Mouse (Mus musculus) heart, embryonic 15.5 days (tissue): ENCODE measurements around the gene Kctd7. TPM values are rescaled to one million over a fixed set of nuclear protein-coding genes. Genes with fewer than 3 reads are reported as not detected.

Experiments used
- ATAC-seq: fragments of 200-750 bp; cut with Nextera tagmentation; replicated peaks from 2 replicates; pipeline ENCODE4 v1.8.0; 2017; ENCODE audit warnings: low read depth, moderate TSS enrichment; ENCODE audit not compliant: insufficient number of reproducible peaks, insufficient read depth, low FRiP score
- H3K27ac ChIP-seq: fragments of 300-500 bp; sonication (generic); 2 replicates; pipeline ENCODE4 v1.5.1; 2015; ENCODE audit warnings: mild to moderate bottlenecking, inconsistent platforms
- H3K27me3 ChIP-seq: fragments of 300-500 bp; sonication (generic); 2 replicates; pipeline ENCODE4 v1.6.1; 2015; ENCODE audit warnings: inconsistent platforms
- H3K36me3 ChIP-seq: fragments of 300-500 bp; sonication (generic); 2 replicates; pipeline ENCODE4 v1.6.1; 2015; ENCODE audit warnings: mild to moderate bottlenecking, inconsistent platforms
- H3K4me1 ChIP-seq: fragments of 300-500 bp; sonication (generic); replicated peaks from 2 replicates; pipeline ENCODE4 v1.6.1; 2015; ENCODE audit warnings: inconsistent platforms
- H3K4me2 ChIP-seq: fragments of 300-500 bp; sonication (generic); 2 replicates; pipeline ENCODE4 v1.6.1; 2015; ENCODE audit warnings: inconsistent platforms, mild to moderate bottlenecking, moderate library complexity
- H3K4me3 ChIP-seq: fragments of 300-500 bp; sonication (generic); 2 replicates; pipeline ENCODE4 v1.5.1; 2015; ENCODE audit warnings: mild to moderate bottlenecking, inconsistent platforms
- H3K9ac ChIP-seq: fragments of 300-500 bp; sonication (generic); 2 replicates; pipeline ENCODE4 v1.6.1; 2015; ENCODE audit warnings: mild to moderate bottlenecking, inconsistent platforms
- H3K9me3 ChIP-seq: fragments of 300-500 bp; sonication (generic); replicated peaks from 2 replicates; pipeline ENCODE4 v1.6.1; 2016; ENCODE audit warnings: inconsistent platforms
- WGBS: fragments of 180-500 bp; shearing (Covaris S2); methylation state at CpG from one replicate; pipeline ENCODE4 v1.1.7; 2015; ENCODE audit warnings: mixed read lengths; 5-methylcytosine and 5-hydroxymethylcytosine counted together
- polyA plus RNA-seq: library from polyadenylated mRNA; unstranded; fragments of >200 nt; fragmentation: Nextera tagmentation; extraction: Ambion mirVana; gene quantifications from 2 replicates; pipeline ENCODE4 v1.2.1, GENCODE M21; 2015

The Kctd7 gene
- polyA plus RNA-seq: 4.1 and 5.8 TPM in 2 replicates

- Histone ChIP-seq H3K27ac (peak within 1 kb of the TSS; percentile 73), H3K4me3 (peak within 1 kb of the TSS; percentile 71), H3K4me2 (peak within 1 kb of the TSS; percentile 97), H3K9ac (peak within 1 kb of the TSS; percentile 73), H3K27me3 (no peaks in the 10 kb centered on the region; the same call in 1 of the 2 replicates), H3K4me1 (peaks cover 12% of the 10 kb centered on the region), H3K9me3 (no peaks in the 10 kb centered on the region), H3K36me3 (peaks cover 5% of the 10 kb centered on the region; the same call in 1 of the 2 replicates)
- under 1% methylated on average over 66 of the region's 66 CpGs for WGBS
- ATAC-seq: peak; percentile 93
These were observed at the start of gene Kctd7 for GRCm38 (mm10) chr5:130144334-130145312. Gene Kctd7 (plus strand): TSS chr5:130144861.

GRCm38 (mm10) chr5:130096754-130097153 lies 47.9 kb upstream of the Kctd7 start:
- no peak for ATAC-seq
- Histone ChIP-seq H3K9me3 (no peaks in the 10 kb centered on the region), H3K27ac (no peak overlapping the region), H3K36me3 (no peaks in the 10 kb centered on the region), H3K9ac (no peak overlapping the region), H3K4me3 (no peak overlapping the region), H3K4me2 (no peak overlapping the region), H3K4me1 (peaks cover 7% of the 10 kb centered on the region), H3K27me3 (no peaks in the 10 kb centered on the region)
- 73% methylated on average over 12 of the region's 12 CpGs for WGBS

- H3K9me3 ChIP-seq: no peaks in the 10 kb centered on the region
- 13% methylated on average over 2 of the region's 2 CpGs for WGBS
- peak; percentile 47; the same call in 1 of the 2 replicates for ATAC-seq
- peaks cover 7% of the 10 kb centered on the region for H3K4me1 ChIP-seq
- no peak overlapping the region for H3K4me2 ChIP-seq
- no peaks in the 10 kb centered on the region for H3K27me3 ChIP-seq
- H3K36me3 ChIP-seq: no peaks in the 10 kb centered on the region
- H3K4me3 ChIP-seq: no peak overlapping the region
- H3K27ac ChIP-seq: no peak overlapping the region
- no peak overlapping the region for H3K9ac ChIP-seq
These were observed 46.8 kb upstream of the Kctd7 start for GRCm38 (mm10) chr5:130097837-130098236.

GRCm38 (mm10) chr5:130101724-130102123 lies 42.9 kb upstream of the Kctd7 start:
- Histone ChIP-seq H3K9ac (no peak overlapping the region), H3K9me3 (no peaks in the 10 kb centered on the region), H3K36me3 (no peaks in the 10 kb centered on the region), H3K27me3 (no peaks in the 10 kb centered on the region), H3K4me2 (no peak overlapping the region), H3K4me3 (no peak overlapping the region), H3K4me1 (peaks cover 7% of the 10 kb centered on the region), H3K27ac (no peak overlapping the region)
- 94% methylated on average over 17 of the region's 17 CpGs for WGBS
- ATAC-seq: no peak

GRCm38 (mm10) chr5:130109348-130109747 lies 35.3 kb upstream of the Kctd7 start:
- Histone ChIP-seq H3K4me3 (no peak overlapping the region), H3K9ac (no peak overlapping the region), H3K27me3 (no peaks in the 10 kb centered on the region), H3K9me3 (no peaks in the 10 kb centered on the region), H3K4me2 (no peak overlapping the region), H3K27ac (no peak overlapping the region), H3K4me1 (no peaks in the 10 kb centered on the region), H3K36me3 (no peaks in the 10 kb centered on the region)
- ATAC-seq: no peak
- WGBS: 51% methylated on average over 3 of the region's 3 CpGs

- Histone ChIP-seq H3K9ac (no peak overlapping the region), H3K4me3 (no peak overlapping the region), H3K9me3 (no peaks in the 10 kb centered on the region), H3K27ac (no peak overlapping the region), H3K27me3 (no peaks in the 10 kb centered on the region), H3K4me2 (no peak overlapping the region), H3K36me3 (no peaks in the 10 kb centered on the region), H3K4me1 (no peaks in the 10 kb centered on the region)
- 83% methylated on average over 12 of the region's 12 CpGs for WGBS
- no peak for ATAC-seq
These were observed 33.8 kb upstream of the Kctd7 start for GRCm38 (mm10) chr5:130110632-130111464.

GRCm38 (mm10) chr5:130112653-130113052 lies 32.0 kb upstream of the Kctd7 start:
- no peak for ATAC-seq
- H3K36me3 ChIP-seq: no peaks in the 10 kb centered on the region
- H3K9me3 ChIP-seq: no peaks in the 10 kb centered on the region
- no peak overlapping the region for H3K27ac ChIP-seq
- no peak overlapping the region for H3K9ac ChIP-seq
- H3K4me1 ChIP-seq: no peaks in the 10 kb centered on the region
- no peak overlapping the region for H3K4me2 ChIP-seq
- no peaks in the 10 kb centered on the region for H3K27me3 ChIP-seq
- H3K4me3 ChIP-seq: no peak overlapping the region

GRCm38 (mm10) chr5:130116116-130116515 lies 28.5 kb upstream of the Kctd7 start:
- WGBS: 75% methylated on average over 12 of the region's 12 CpGs
- Histone ChIP-seq H3K4me1 (no peaks in the 10 kb centered on the region), H3K27ac (no peak overlapping the region), H3K4me3 (no peak overlapping the region), H3K9ac (no peak overlapping the region), H3K36me3 (no peaks in the 10 kb centered on the region), H3K4me2 (no peak overlapping the region), H3K9me3 (no peaks in the 10 kb centered on the region), H3K27me3 (no peaks in the 10 kb centered on the region)
- no peak for ATAC-seq

- WGBS: 87% methylated on average over 7 of the region's 7 CpGs
- Histone ChIP-seq H3K36me3 (no peaks in the 10 kb centered on the region), H3K27ac (no peak overlapping the region), H3K9ac (no peak overlapping the region), H3K9me3 (no peaks in the 10 kb centered on the region), H3K4me1 (no peaks in the 10 kb centered on the region), H3K4me3 (no peak overlapping the region), H3K27me3 (no peaks in the 10 kb centered on the region), H3K4me2 (no peak overlapping the region)
- ATAC-seq: no peak
These were observed 27.8 kb upstream of the Kctd7 start for GRCm38 (mm10) chr5:130116857-130117256.

- WGBS: 68% methylated on average over 6 of the region's 6 CpGs
- Histone ChIP-seq H3K9ac (no peak overlapping the region), H3K4me2 (no peak overlapping the region), H3K27ac (no peak overlapping the region), H3K4me3 (no peak overlapping the region), H3K9me3 (no peaks in the 10 kb centered on the region), H3K4me1 (no peaks in the 10 kb centered on the region), H3K36me3 (no peaks in the 10 kb centered on the region), H3K27me3 (no peaks in the 10 kb centered on the region)
- ATAC-seq: no peak
These were observed 26.7 kb upstream of the Kctd7 start for GRCm38 (mm10) chr5:130117932-130118331.

GRCm38 (mm10) chr5:130119236-130119635 lies 25.4 kb upstream of the Kctd7 start:
- Histone ChIP-seq H3K9ac (no peak overlapping the region), H3K4me1 (no peaks in the 10 kb centered on the region), H3K36me3 (no peaks in the 10 kb centered on the region), H3K4me2 (no peak overlapping the region), H3K27me3 (no peaks in the 10 kb centered on the region), H3K27ac (no peak overlapping the region; the same call in 1 of the 2 replicates), H3K4me3 (no peak overlapping the region), H3K9me3 (no peaks in the 10 kb centered on the region)
- 53% methylated on average over 3 of the region's 3 CpGs for WGBS
- ATAC-seq: no peak
